Mouse (Mus musculus) forebrain, embryonic 14.5 days (tissue): ENCODE data around the gene Gif. TPM values are rescaled to one million over a fixed set of nuclear protein-coding genes. Genes with fewer than 3 reads are reported as not detected.

Experiments used
- ATAC-seq: fragments of 200-750 bp; cut with Nextera tagmentation; 2 replicates; pipeline ENCODE4 v1.8.0; 2017; ENCODE audit warnings: mild to moderate bottlenecking, moderate library complexity
- DNase-seq: peaks from one replicate; pipeline ENCODE4 v3.0.0-alpha.2; 2015; ENCODE audit warnings: low spot score
- H3K27ac ChIP-seq: fragments of 300-500 bp; sonication (generic); 2 replicates; pipeline ENCODE4 v1.5.1; 2014; ENCODE audit warnings: low read depth, mild to moderate bottlenecking, control low read depth, low read length, moderate library complexity
- H3K27me3 ChIP-seq: fragments of 300-500 bp; sonication (generic); replicated peaks from 2 replicates; pipeline ENCODE4 v1.6.1; 2014; ENCODE audit warnings: low read length, control low read depth, mixed read lengths; ENCODE audit not compliant: control insufficient read depth, insufficient read depth
- H3K36me3 ChIP-seq: fragments of 300-500 bp; sonication (generic); 2 replicates; pipeline ENCODE4 v1.6.1; 2014; ENCODE audit warnings: low read length, control low read depth; ENCODE audit not compliant: control insufficient read depth, insufficient read depth
- H3K4me1 ChIP-seq: fragments of 300-500 bp; sonication (generic); 2 replicates; pipeline ENCODE4 v1.6.1; 2014; ENCODE audit warnings: antibody characterized with exemption, low read length, control low read depth; ENCODE audit not compliant: control insufficient read depth, insufficient read depth
- H3K4me2 ChIP-seq: fragments of 300-500 bp; sonication (generic); 2 replicates; pipeline ENCODE4 v1.6.1; 2014; ENCODE audit warnings: mild to moderate bottlenecking, control low read depth, low read length
- H3K4me3 ChIP-seq: fragments of 300-500 bp; sonication (generic); 2 replicates; pipeline ENCODE4 v1.5.1; 2014; ENCODE audit warnings: low read depth, low read length, control low read depth
- H3K9ac ChIP-seq: fragments of 300-500 bp; sonication (generic); 2 replicates; pipeline ENCODE4 v1.6.1; 2014; ENCODE audit warnings: mild to moderate bottlenecking, low read length, control low read depth, moderate library complexity
- H3K9me3 ChIP-seq: fragments of 300-500 bp; sonication (generic); replicated peaks from 2 replicates; pipeline ENCODE4 v1.6.1; 2016; ENCODE audit warnings: low read length, control low read depth, mixed read lengths; ENCODE audit not compliant: control insufficient read depth
- WGBS: fragments of 180-500 bp; shearing (Covaris S2); extraction: QIAGEN DNeasy Blood & Tissue Kit; methylation state at CpG from one replicate; pipeline ENCODE4 v1.1.7; 2014; 5-methylcytosine and 5-hydroxymethylcytosine counted together
- polyA plus RNA-seq: library from polyadenylated mRNA; unstranded; fragments of >200 nt; fragmentation: Nextera tagmentation; extraction: Ambion mirVana; gene quantifications from 2 replicates; pipeline ENCODE4 v1.2.1, GENCODE M21; 2014

Gif gene
- polyA plus RNA-seq, 1 experiment from 2014 or later, result not detected

GRCm38 (mm10) chr19:11736455-11736854, 10.9 kb upstream of the Gif start:
- ATAC-seq (no peak), DNase-seq (no peak)
- Histone ChIP-seq H3K4me2 (no peak overlapping the region), H3K36me3 (no peaks in the 10 kb centered on the region), H3K4me3 (no peak overlapping the region), H3K4me1 (no peaks in the 10 kb centered on the region), H3K9me3 (no peaks in the 10 kb centered on the region), H3K9ac (no peak overlapping the region), H3K27me3 (no peaks in the 10 kb centered on the region), H3K27ac (no peak overlapping the region)
- WGBS, result 40% methylated on average over 1 of the region's 1 CpGs

GRCm38 (mm10) chr19:11745680-11746079, 1.7 kb upstream of the Gif start:
- DNase-seq (no peak), ATAC-seq (no peak)
- Histone ChIP-seq H3K4me3 (no peak overlapping the region), H3K4me1 (no peaks in the 10 kb centered on the region), H3K27ac (no peak overlapping the region), H3K4me2 (no peak overlapping the region), H3K9me3 (no peaks in the 10 kb centered on the region), H3K27me3 (no peaks in the 10 kb centered on the region), H3K36me3 (no peaks in the 10 kb centered on the region), H3K9ac (no peak overlapping the region)

GRCm38 (mm10) chr19:11765059-11765458, 17.7 kb downstream of the Gif start:
- Histone ChIP-seq H3K4me3 (no peak overlapping the region), H3K4me2 (no peak overlapping the region), H3K4me1 (peaks cover 3% of the 10 kb centered on the region; the same call in 1 of the 2 replicates), H3K27ac (no peak overlapping the region), H3K9ac (no peak overlapping the region), H3K9me3 (no peaks in the 10 kb centered on the region), H3K36me3 (no peaks in the 10 kb centered on the region), H3K27me3 (no peaks in the 10 kb centered on the region)
- ATAC-seq, result no peak
- 84% methylated on average over 3 of the region's 3 CpGs for WGBS
- DNase-seq, result no peak

- Histone ChIP-seq H3K4me1 (peaks cover 8% of the 10 kb centered on the region), H3K36me3 (no peaks in the 10 kb centered on the region), H3K27ac (no peak overlapping the region), H3K4me3 (no peak overlapping the region), H3K27me3 (no peaks in the 10 kb centered on the region), H3K9ac (no peak overlapping the region), H3K4me2 (no peak overlapping the region), H3K9me3 (no peaks in the 10 kb centered on the region)
- ATAC-seq (no peak), DNase-seq (no peak)
- WGBS, result 78% methylated on average over 4 of the region's 4 CpGs
Observed at GRCm38 (mm10) chr19:11766413-11766812, 19.1 kb downstream of the Gif start.

GRCm38 (mm10) chr19:11768163-11768562, 20.8 kb downstream of the Gif start:
- H3K27ac ChIP-seq, result no peak overlapping the region
- peaks cover 8% of the 10 kb centered on the region for H3K4me1 ChIP-seq
- 0 out of 2 replicates have a peak, but pooled peaks cover 11% of the 10 kb centered on the region for H3K36me3 ChIP-seq
- H3K4me2 ChIP-seq, result no peak overlapping the region
- no peak overlapping the region for H3K9ac ChIP-seq
- no peaks in the 10 kb centered on the region for H3K27me3 ChIP-seq
- WGBS, result 17% methylated on average over 3 of the region's 3 CpGs
- H3K4me3 ChIP-seq, result no peak overlapping the region
- ATAC-seq, result no peak
- DNase-seq, result peak; percentile 60
- no peaks in the 10 kb centered on the region for H3K9me3 ChIP-seq

- H3K36me3 ChIP-seq, result peaks cover 23% of the 10 kb centered on the region
- H3K9ac ChIP-seq, result no peak overlapping the region
- ATAC-seq (peak; percentile 16; the same call in 1 of the 2 replicates), DNase-seq (no peak)
- H3K4me3 ChIP-seq, result no peak overlapping the region
- H3K27ac ChIP-seq, result no peak overlapping the region
- H3K4me1 ChIP-seq, result peaks cover 8% of the 10 kb centered on the region
- H3K9me3 ChIP-seq, result no peaks in the 10 kb centered on the region
- peak overlapping the region; percentile 73 for H3K4me2 ChIP-seq
- H3K27me3 ChIP-seq, result no peaks in the 10 kb centered on the region
- 90% methylated on average over 5 of the region's 5 CpGs for WGBS
Observed at GRCm38 (mm10) chr19:11769257-11769920, 22.0 kb downstream of the Gif start.

- Histone ChIP-seq H3K9me3 (no peaks in the 10 kb centered on the region), H3K9ac (peak within 1 kb of the TSS; percentile 75), H3K4me1 (peaks cover 8% of the 10 kb centered on the region), H3K27me3 (no peaks in the 10 kb centered on the region), H3K4me3 (peak within 1 kb of the TSS; percentile 57), H3K4me2 (peak within 1 kb of the TSS; percentile 73), H3K27ac (no peak within 1 kb of the TSS), H3K36me3 (peaks cover 27% of the 10 kb centered on the region)
- WGBS, result under 1% methylated on average over 30 of the region's 30 CpGs
- peak; percentile 93 for DNase-seq
- ATAC-seq, result peak; percentile 94
Observed at GRCm38 (mm10) chr19:11770205-11770892, 23.0 kb downstream of the Gif start, which contains the start of gene Mrpl16. Mrpl16 (plus strand) TSS chr19:11770391.

GRCm38 (mm10) chr19:11777191-11777865, 30.0 kb downstream of the Gif start:
- H3K4me1 ChIP-seq, result no peaks in the 10 kb centered on the region
- WGBS, result 63% methylated on average over 7 of the region's 7 CpGs

More at GRCm38 (mm10) chr19:11777191-11777865, 30.0 kb downstream of the Gif start:
- no peak overlapping the region for H3K27ac ChIP-seq
- H3K4me3 ChIP-seq, result no peak overlapping the region
- ATAC-seq (peak; percentile 72), DNase-seq (peak; percentile 61)
- no peaks in the 10 kb centered on the region for H3K9me3 ChIP-seq
- no peak overlapping the region for H3K4me2 ChIP-seq
- H3K27me3 ChIP-seq, result no peaks in the 10 kb centered on the region
- no peak overlapping the region for H3K9ac ChIP-seq
- peaks cover 27% of the 10 kb centered on the region for H3K36me3 ChIP-seq
